Mouse (Mus musculus) layer of hippocampus, adult 11-12 months (tissue): ENCODE measurements around the gene Gm5728.
"Not testable (repeated sequence)": the region's sequence is repeated elsewhere in the genome, so short reads cannot be mapped to it uniquely, and the experiment has no call there.

Experiments
- DNase-seq: peaks from one replicate; pipeline ENCODE4 v3.0.0; 2022; ENCODE audit warnings: low spot score

Gene Gm5728

DNA sequence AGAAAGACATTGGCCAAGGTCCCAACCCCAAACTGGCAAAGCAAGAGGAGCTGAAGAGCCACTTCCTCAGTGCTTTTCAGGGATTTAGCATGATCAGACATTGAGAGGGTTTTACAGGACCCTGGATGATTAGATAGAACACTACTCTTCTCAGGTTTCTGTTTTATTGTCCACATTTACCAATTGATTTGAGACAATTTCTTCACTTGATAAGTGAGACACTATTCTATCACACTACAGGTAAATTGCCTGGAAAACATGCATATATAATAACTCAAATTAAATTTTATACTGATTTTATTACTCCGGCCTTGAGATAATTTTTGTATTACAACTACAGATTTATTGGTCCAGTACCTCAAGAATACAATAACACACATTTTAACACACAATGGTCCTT lies at the start of gene Gm5728:
TSS of gene Gm5728 (minus strand) at position 101 of the 400 bp plus-strand sequence.
- not testable (repeated sequence) for DNase-seq

DNA sequence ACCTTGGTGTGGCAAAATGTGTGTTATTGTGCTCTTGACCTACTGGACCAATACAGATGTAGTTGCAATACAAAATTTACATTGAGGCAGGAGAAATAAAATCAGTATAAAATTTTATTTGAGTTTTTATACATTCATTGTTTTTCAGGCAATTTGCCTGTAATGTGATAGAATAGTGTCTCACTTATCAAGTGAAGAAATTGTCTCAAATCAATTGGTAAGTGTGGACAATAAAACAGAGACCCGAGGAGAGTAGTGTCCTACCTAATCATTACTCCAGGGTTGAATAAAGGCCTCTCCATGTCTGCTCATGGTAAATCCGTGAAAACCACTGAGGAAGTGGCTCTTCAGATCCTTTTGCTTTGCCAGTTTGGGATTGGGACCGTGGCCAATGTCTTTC lies 42.4 kb upstream of the Gm5728 start, which contains the start of gene Vmn1r100:
TSS of gene Vmn1r100 (plus strand) at position 301 of the 400 bp plus-strand sequence.
- DNase-seq: not testable (repeated sequence)

DNA sequence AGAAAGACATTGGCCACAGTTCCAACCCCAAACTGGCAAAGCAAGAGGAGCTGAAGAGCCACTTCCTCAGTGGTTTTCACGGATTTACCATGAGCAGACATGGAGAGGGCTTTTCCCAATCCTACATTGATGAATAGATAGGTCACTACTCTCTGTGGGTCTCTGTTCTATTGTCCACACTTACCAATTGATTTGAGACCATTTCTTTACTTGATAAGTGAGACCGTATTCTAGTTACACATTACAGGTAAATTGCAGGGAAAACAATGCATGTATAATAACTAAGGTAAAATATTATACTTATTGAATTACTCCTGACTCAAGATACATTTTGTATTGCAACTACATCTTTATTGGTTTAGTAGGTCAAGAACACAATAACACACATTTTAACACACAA lies 41.2 kb downstream of the Gm5728 start, which contains the start of gene Gm4133:
TSS of gene Gm4133 (minus strand) at position 101 of the 400 bp plus-strand sequence.
- not testable (repeated sequence) for DNase-seq
